Mouse (Mus musculus): ENCODE results near the gene Prss32. TPM values are rescaled to one million over a fixed set of nuclear protein-coding genes. Genes with fewer than 3 reads are reported as not detected.
A peak's percentile ranks its signal among the peaks of the same experiment; 100 is the strongest.

Prss32 gene
- not detected in 2 replicates for polyA plus RNA-seq (2015; fragmentation: Nextera tagmentation; extraction: Ambion mirVana)

DNA sequence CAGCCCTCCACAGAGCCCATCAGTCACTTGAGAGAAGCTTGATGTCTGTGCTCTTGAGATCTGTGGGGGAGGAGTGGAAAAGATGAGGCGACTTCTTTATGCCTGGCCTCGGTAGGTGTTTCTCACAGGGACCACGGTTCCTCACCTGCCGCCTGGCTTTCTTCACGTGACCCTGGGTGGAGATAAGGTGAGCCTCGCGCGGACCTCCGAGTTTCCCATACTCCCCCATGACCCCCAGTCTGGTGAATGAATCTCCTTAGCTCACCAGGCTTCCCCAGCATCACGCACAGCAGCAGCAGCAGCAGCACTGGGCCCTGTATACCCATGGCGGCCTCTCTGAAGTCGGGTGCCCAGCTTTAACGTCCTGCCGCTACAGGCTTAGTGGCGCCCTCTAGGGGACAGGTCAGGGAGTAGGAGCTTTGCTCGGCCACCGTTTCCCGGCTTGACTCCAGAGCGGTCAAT is at the start of gene Prss32, which contains the start of gene Prss41:
Prss32 (plus strand) TSS at position 44 of the 462 bp plus-strand sequence.
Prss41 (minus strand) TSS at position 361 of the 462 bp plus-strand sequence.
- no peaks in the 10 kb centered on the region for H3K9me3 ChIP-seq
- no peaks in the 10 kb centered on the region for H3K27me3 ChIP-seq
- no peaks in the 10 kb centered on the region for H3K36me3 ChIP-seq
- H3K4me1 ChIP-seq, result no peaks in the 10 kb centered on the region
- no peak within 1 kb of the TSS for H3K4me3 ChIP-seq
- no peak within 1 kb of the TSS for H3K27ac ChIP-seq (replicated peaks)
- peak within 1 kb of the TSS; percentile 19 for H3K4me2 ChIP-seq (replicated peaks)
- ATAC-seq (replicated peaks), result no peak
- WGBS, result 12% methylated on average over 19 of the region's 19 CpGs
- H3K9ac ChIP-seq (replicated peaks), result no peak within 1 kb of the TSS

GRCm38 (mm10) chr17:23795323-23795722 is 48.3 kb upstream of the Prss32 start:
- no peak overlapping the region for H3K27ac ChIP-seq (replicated peaks)
- no peaks in the 10 kb centered on the region for H3K36me3 ChIP-seq
- WGBS, result 96% methylated on average over 8 of the region's 8 CpGs
- H3K4me3 ChIP-seq, result no peak overlapping the region
- ATAC-seq (replicated peaks), result no peak
- H3K4me1 ChIP-seq, result peaks cover 13% of the 10 kb centered on the region
- no peak overlapping the region for H3K4me2 ChIP-seq (replicated peaks)
- no peaks in the 10 kb centered on the region for H3K27me3 ChIP-seq
- H3K9me3 ChIP-seq, result no peaks in the 10 kb centered on the region
- no peak overlapping the region for H3K9ac ChIP-seq (replicated peaks)

DNA sequence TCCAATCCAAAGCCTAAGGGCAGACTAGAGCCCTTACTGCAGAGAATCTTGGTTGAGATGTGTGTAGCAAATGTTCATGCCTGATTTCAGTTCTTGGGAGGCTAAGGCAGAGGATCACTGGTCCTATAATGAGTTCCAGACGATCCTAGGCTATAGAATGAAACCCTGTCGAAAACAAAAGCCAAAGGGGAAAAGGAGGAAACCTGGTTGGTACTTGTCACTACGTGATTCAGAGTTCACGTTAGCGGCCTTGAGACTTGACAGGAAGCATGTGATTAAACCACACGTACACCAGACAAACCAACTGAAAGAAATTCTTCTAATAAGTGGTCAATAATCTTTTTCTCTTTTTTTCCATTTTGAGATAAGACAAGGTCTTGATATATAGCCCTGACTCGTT is 46.3 kb upstream of the Prss32 start:
- Histone ChIP-seq H3K4me2 (replicated peaks) (no peak overlapping the region), H3K36me3 (no peaks in the 10 kb centered on the region), H3K27me3 (no peaks in the 10 kb centered on the region), H3K27ac (replicated peaks) (no peak overlapping the region), H3K9me3 (no peaks in the 10 kb centered on the region), H3K4me1 (no peaks in the 10 kb centered on the region), H3K9ac (replicated peaks) (no peak overlapping the region), H3K4me3 (no peak overlapping the region)
- 84% methylated on average over 7 of the region's 7 CpGs for WGBS
- ATAC-seq (replicated peaks), result no peak

GRCm38 (mm10) chr17:23801627-23802026 is 42.0 kb upstream of the Prss32 start:
- Histone ChIP-seq H3K4me1 (peaks cover 27% of the 10 kb centered on the region), H3K36me3 (no peaks in the 10 kb centered on the region), H3K4me3 (no peak overlapping the region), H3K9me3 (no peaks in the 10 kb centered on the region), H3K9ac (replicated peaks) (no peak overlapping the region), H3K27me3 (no peaks in the 10 kb centered on the region), H3K27ac (replicated peaks) (no peak overlapping the region), H3K4me2 (replicated peaks) (no peak overlapping the region)
- ATAC-seq (replicated peaks), result no peak
- 91% methylated on average over 10 of the region's 10 CpGs for WGBS

DNA sequence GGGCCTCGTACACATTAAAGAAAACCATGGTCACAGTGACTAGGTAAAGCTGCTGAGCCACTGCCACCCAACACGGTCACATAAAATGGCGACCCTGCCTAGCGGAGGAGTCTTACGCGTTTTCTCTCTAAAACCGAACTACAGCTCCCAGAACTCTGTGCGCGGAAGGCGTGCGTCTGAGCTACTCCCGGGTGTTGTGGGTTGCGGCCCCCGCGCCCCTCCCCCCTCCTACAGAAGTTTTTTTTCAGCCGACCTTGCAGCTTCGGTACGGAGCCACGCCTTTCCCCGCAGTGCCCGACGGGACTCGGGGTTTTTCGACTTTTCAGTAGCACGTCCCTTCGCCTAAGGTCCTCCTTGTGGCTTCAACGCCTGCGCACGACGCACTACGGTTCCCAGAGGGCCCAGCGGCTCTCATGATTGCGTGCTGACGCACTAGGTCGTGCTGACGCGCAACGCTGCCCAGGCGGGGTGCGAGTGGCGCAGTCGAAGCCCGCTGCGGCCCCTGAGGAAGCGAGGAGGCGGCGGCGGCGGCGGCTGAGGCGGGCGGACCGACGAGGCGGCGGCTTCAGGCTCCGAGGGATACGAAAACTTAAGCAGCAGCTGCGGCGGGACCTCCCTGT is 40.8 kb upstream of the Prss32 start:
- Histone ChIP-seq H3K27ac (replicated peaks) (peak overlapping the region; percentile 97), H3K4me1 (peaks cover 34% of the 10 kb centered on the region), H3K9ac (replicated peaks) (peak overlapping the region; percentile 92), H3K27me3 (no peaks in the 10 kb centered on the region), H3K4me2 (replicated peaks) (peak overlapping the region; percentile 77), H3K36me3 (peaks cover 3% of the 10 kb centered on the region), H3K4me3 (peak overlapping the region; percentile 95), H3K9me3 (no peaks in the 10 kb centered on the region)
- peak; percentile 99 for ATAC-seq (replicated peaks)
- under 1% methylated on average over 60 of the region's 60 CpGs for WGBS

DNA sequence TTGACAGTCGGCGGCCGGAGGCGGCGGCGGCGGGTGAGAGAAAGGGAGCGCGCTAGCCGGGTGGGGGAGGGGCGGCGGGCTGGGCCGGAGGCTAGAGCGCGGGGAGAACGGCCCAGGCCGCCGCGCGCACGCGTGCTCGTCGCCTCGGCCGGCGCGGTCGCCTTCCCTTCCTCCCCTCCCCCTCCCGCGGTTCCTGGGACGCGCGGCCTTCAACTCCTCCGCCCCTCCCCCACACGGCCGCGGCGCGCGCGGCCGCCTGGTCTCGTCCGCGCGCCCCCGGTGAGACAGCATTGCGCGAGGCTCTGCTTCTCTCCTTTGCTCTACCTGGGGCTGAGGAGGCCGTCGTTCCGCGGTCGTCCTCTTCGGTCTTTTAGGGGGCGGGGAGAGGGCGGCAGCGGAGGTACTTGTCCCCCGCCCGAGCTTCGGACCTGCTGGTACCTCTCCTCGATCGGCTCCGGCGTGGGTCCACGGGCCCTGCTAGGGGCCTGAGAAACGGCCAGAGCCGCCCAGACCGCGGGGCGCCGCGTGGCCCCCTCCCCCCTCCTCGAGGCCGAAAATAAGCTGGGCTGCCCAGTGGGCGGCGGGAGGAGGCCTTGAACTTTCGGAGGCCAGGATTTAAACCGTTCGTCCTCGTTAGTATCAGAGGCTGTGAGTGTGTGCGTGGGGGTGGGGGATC is 40.2 kb upstream of the Prss32 start:
- no peaks in the 10 kb centered on the region for H3K27me3 ChIP-seq
- WGBS, result under 1% methylated on average over 74 of the region's 83 CpGs
- no peaks in the 10 kb centered on the region for H3K9me3 ChIP-seq
- peak overlapping the region; percentile 92 for H3K9ac ChIP-seq (replicated peaks)
- H3K4me3 ChIP-seq, result peak overlapping the region; percentile 95
- peak; percentile 58 for ATAC-seq (replicated peaks)
- peaks cover 10% of the 10 kb centered on the region for H3K36me3 ChIP-seq
- peaks cover 34% of the 10 kb centered on the region for H3K4me1 ChIP-seq
- peak overlapping the region; percentile 97 for H3K27ac ChIP-seq (replicated peaks)
- peak overlapping the region; percentile 77 for H3K4me2 ChIP-seq (replicated peaks)

DNA sequence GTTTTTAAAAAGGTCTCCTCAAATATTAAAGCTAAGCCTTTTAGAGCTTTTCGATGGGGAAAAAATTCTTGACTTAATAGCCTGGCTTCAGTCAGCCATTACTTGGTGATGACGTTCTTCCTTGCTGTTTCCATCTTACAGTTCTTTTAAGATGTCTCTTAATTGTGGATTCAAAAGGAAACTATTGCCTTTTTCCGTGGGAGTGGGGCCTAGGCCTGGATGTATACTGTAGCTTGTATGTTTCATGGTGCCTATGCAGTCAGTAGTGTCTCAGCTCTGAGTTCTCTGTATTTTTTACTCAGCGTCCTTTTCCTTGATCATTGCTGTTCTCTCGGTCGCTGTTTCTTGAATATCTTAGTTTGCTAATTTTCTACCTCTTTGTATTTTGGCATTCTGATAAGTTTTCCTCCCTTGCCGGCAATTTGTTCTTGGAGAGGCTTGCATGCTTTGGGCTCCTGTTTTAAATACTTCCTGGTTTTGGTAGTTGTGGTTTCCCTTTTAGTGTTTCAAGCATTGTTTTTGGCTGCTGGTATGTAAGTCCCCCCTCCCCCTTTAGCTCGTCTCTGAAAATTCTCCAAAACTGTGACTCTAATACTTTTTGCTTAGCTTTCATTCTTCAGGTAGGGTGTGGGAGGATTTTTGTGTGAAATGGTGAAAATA is 39.1 kb upstream of the Prss32 start:
- Histone ChIP-seq H3K9me3 (no peaks in the 10 kb centered on the region), H3K9ac (replicated peaks) (peak overlapping the region; percentile 92), H3K36me3 (peaks cover 20% of the 10 kb centered on the region), H3K27ac (replicated peaks) (0 out of 2 replicates have a peak overlapping the region, but pooled peaks have one; percentile 97), H3K4me3 (peak overlapping the region; percentile 95), H3K27me3 (no peaks in the 10 kb centered on the region), H3K4me1 (peaks cover 34% of the 10 kb centered on the region), H3K4me2 (replicated peaks) (peak overlapping the region; percentile 77)
- ATAC-seq (replicated peaks), result no peak
- 4% methylated on average over 8 of the region's 8 CpGs for WGBS

DNA sequence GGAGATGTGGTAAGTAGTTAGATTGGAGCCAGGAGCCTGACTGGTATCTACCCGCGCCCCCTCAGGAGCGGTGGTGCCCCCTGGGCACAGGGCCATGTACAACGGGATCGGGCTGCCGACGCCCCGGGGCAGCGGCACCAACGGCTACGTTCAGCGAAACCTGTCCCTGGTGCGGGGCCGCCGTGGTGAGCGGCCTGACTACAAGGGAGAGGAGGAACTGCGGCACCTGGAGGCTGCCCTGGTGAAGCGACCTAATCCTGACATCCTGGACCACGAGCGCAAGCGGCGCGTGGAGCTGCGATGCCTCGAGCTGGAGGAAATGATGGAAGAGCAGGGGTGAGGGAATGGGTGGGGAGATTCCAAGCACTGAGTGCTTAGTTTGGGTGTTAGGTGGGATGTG is 36.8 kb upstream of the Prss32 start:
- no peaks in the 10 kb centered on the region for H3K27me3 ChIP-seq
- WGBS, result 78% methylated on average over 25 of the region's 25 CpGs
- 0 out of 2 replicates have a peak overlapping the region, but pooled peaks have one; percentile 3 for H3K4me2 ChIP-seq (replicated peaks)
- H3K27ac ChIP-seq (replicated peaks), result no peak overlapping the region
- H3K36me3 ChIP-seq, result peaks cover 43% of the 10 kb centered on the region
- H3K9ac ChIP-seq (replicated peaks), result no peak overlapping the region
- peaks cover 34% of the 10 kb centered on the region for H3K4me1 ChIP-seq
- no peak for ATAC-seq (replicated peaks)
- no peak overlapping the region for H3K4me3 ChIP-seq
- H3K9me3 ChIP-seq, result no peaks in the 10 kb centered on the region

DNA sequence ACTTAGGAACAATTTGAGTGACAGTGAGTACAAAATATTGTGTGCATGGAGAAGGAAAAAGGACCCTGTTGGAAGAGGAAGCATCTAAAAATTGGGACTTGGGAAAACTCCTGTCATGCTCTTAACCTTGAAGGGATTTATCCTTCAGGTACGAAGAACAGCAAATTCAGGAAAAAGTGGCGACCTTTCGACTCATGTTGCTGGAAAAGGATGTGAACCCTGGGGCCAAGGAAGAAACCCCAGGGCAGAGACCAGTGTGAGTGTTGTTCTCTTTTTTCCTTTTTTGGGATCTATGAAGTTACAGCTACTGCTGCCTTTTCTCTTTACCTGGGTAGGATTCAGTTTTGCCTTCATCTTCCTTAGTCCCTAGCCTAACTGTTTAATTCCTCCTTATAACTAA is 35.7 kb upstream of the Prss32 start:
- WGBS, result 89% methylated on average over 3 of the region's 3 CpGs
- no peak overlapping the region for H3K27ac ChIP-seq (replicated peaks)
- H3K9ac ChIP-seq (replicated peaks), result no peak overlapping the region
- H3K4me3 ChIP-seq, result no peak overlapping the region
- H3K27me3 ChIP-seq, result no peaks in the 10 kb centered on the region
- peaks cover 52% of the 10 kb centered on the region for H3K36me3 ChIP-seq
- ATAC-seq (replicated peaks), result no peak
- no peak overlapping the region for H3K4me2 ChIP-seq (replicated peaks)
- peaks cover 34% of the 10 kb centered on the region for H3K4me1 ChIP-seq
- H3K9me3 ChIP-seq, result no peaks in the 10 kb centered on the region

GRCm38 (mm10) chr17:23815641-23816040 is 28.0 kb upstream of the Prss32 start:
- Histone ChIP-seq H3K4me2 (replicated peaks) (no peak overlapping the region), H3K36me3 (peaks cover 94% of the 10 kb centered on the region), H3K27ac (replicated peaks) (no peak overlapping the region), H3K27me3 (no peaks in the 10 kb centered on the region), H3K9me3 (peaks cover 10% of the 10 kb centered on the region), H3K9ac (replicated peaks) (no peak overlapping the region), H3K4me1 (no peaks in the 10 kb centered on the region), H3K4me3 (no peak overlapping the region)
- ATAC-seq (replicated peaks), result no peak
- 98% methylated on average over 16 of the region's 16 CpGs for WGBS

- WGBS, result 97% methylated on average over 8 of the region's 8 CpGs
- Histone ChIP-seq H3K4me1 (no peaks in the 10 kb centered on the region), H3K4me3 (no peak overlapping the region), H3K36me3 (peaks cover 97% of the 10 kb centered on the region), H3K4me2 (replicated peaks) (no peak overlapping the region), H3K9ac (replicated peaks) (no peak overlapping the region), H3K27me3 (no peaks in the 10 kb centered on the region), H3K27ac (replicated peaks) (no peak overlapping the region), H3K9me3 (peaks cover 10% of the 10 kb centered on the region)
- no peak for ATAC-seq (replicated peaks)
Observed at GRCm38 (mm10) chr17:23818579-23818978, 25.1 kb upstream of the Prss32 start.

DNA sequence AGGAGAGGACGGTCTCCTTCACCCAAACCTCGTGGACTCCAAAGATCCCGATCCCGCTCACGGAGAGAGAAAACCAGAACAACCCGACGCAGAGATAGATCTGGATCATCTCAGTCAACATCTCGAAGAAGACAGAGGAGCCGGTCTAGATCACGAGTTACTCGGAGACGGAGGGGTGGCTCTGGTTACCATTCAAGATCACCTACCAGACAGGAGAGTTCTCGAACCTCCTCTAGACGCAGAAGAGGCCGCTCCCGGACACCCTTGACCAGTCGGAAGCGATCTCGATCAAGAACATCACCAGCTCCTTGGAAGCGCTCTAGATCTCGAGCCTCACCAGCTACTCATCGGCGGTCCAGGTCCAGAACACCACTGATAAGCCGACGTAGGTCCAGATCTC is 24.4 kb upstream of the Prss32 start:
- no peaks in the 10 kb centered on the region for H3K27me3 ChIP-seq
- H3K27ac ChIP-seq (replicated peaks), result no peak overlapping the region
- H3K9ac ChIP-seq (replicated peaks), result no peak overlapping the region
- no peak overlapping the region for H3K4me3 ChIP-seq
- no peak for ATAC-seq (replicated peaks)
- WGBS, result 98% methylated on average over 25 of the region's 25 CpGs
- no peaks in the 10 kb centered on the region for H3K4me1 ChIP-seq
- H3K36me3 ChIP-seq, result peaks cover 97% of the 10 kb centered on the region
- peaks cover 10% of the 10 kb centered on the region for H3K9me3 ChIP-seq
- no peak overlapping the region for H3K4me2 ChIP-seq (replicated peaks)

All from forebrain, embryonic 15.5 days (tissue).